Mouse (Mus musculus): ENCODE measurements around the gene Prl7c1. TPM values are rescaled to one million over a fixed set of nuclear protein-coding genes. Genes with fewer than 3 reads are reported as not detected.
"Not testable (repeated sequence)": the region's sequence is repeated elsewhere in the genome, so short reads cannot be mapped to it uniquely, and the experiment has no call there.

Gene Prl7c1
- polyA plus RNA-seq (2014; fragmentation: Nextera tagmentation; extraction: Ambion mirVana), result not detected in 2 replicates

GRCm38 (mm10) chr13:27780704-27781103, at the start of gene Prl7c1:
TSS of gene Prl7c1 (minus strand) at chr13:27780804.
- not testable (repeated sequence) for H3K9me3 ChIP-seq (ENCODE audit: control insufficient read depth, low read length); H3K4me3 ChIP-seq (ENCODE audit: low read depth, low read length); H3K4me1 ChIP-seq (ENCODE audit: control insufficient read depth, insufficient read depth, low read length); H3K27me3 ChIP-seq (ENCODE audit: control insufficient read depth, insufficient read depth, low read length); H3K4me2 ChIP-seq (ENCODE audit: low read depth, severe bottlenecking); H3K9ac ChIP-seq (ENCODE audit: low read length); H3K36me3 ChIP-seq (ENCODE audit: control insufficient read depth, insufficient read depth, low read length); DNase-seq (ENCODE audit: low spot score); H3K27ac ChIP-seq (replicated peaks; ENCODE audit: low read depth, low read length); ATAC-seq (ENCODE audit: insufficient number of reproducible peaks, low FRiP score, low TSS enrichment, low read depth)
- 95% methylated on average over 2 of the region's 3 CpGs for WGBS

- Histone ChIP-seq H3K4me2 (ENCODE audit: low read depth, severe bottlenecking) (no peak overlapping the region), H3K4me1 (ENCODE audit: control insufficient read depth, insufficient read depth, low read length) (no peaks in the 10 kb centered on the region), H3K9me3 (ENCODE audit: control insufficient read depth, low read length) (no peaks in the 10 kb centered on the region), H3K27me3 (ENCODE audit: control insufficient read depth, insufficient read depth, low read length) (no peaks in the 10 kb centered on the region), H3K9ac (ENCODE audit: low read length) (no peak overlapping the region), H3K27ac (replicated peaks; ENCODE audit: low read depth, low read length) (no peak overlapping the region), H3K4me3 (ENCODE audit: low read depth, low read length) (no peak overlapping the region), H3K36me3 (ENCODE audit: control insufficient read depth, insufficient read depth, low read length) (no peaks in the 10 kb centered on the region)
- ATAC-seq (ENCODE audit: insufficient number of reproducible peaks, low FRiP score, low TSS enrichment, low read depth) (no peak), DNase-seq (ENCODE audit: low spot score) (no peak)
- WGBS, result 75% methylated on average over 1 of the region's 1 CpGs
Observed at GRCm38 (mm10) chr13:27802765-27803164, 22.2 kb upstream of the Prl7c1 start.

GRCm38 (mm10) chr13:27801354-27801753, 20.8 kb upstream of the Prl7c1 start, which contains the start of gene Prl2a1:
TSS of gene Prl2a1 (plus strand) at chr13:27801654.
- Histone ChIP-seq H3K4me2 (ENCODE audit: low read depth, severe bottlenecking) (no peak within 1 kb of the TSS), H3K9me3 (ENCODE audit: control insufficient read depth, low read length) (no peaks in the 10 kb centered on the region), H3K27me3 (ENCODE audit: control insufficient read depth, insufficient read depth, low read length) (no peaks in the 10 kb centered on the region), H3K4me1 (ENCODE audit: control insufficient read depth, insufficient read depth, low read length) (no peaks in the 10 kb centered on the region), H3K27ac (replicated peaks; ENCODE audit: low read depth, low read length) (no peak within 1 kb of the TSS), H3K36me3 (ENCODE audit: control insufficient read depth, insufficient read depth, low read length) (no peaks in the 10 kb centered on the region), H3K4me3 (ENCODE audit: low read depth, low read length) (no peak within 1 kb of the TSS), H3K9ac (ENCODE audit: low read length) (no peak within 1 kb of the TSS)
- DNase-seq (ENCODE audit: low spot score) (no peak), ATAC-seq (ENCODE audit: insufficient number of reproducible peaks, low FRiP score, low TSS enrichment, low read depth) (no peak)
- 100% methylated on average over 1 of the region's 1 CpGs for WGBS

- H3K4me1 ChIP-seq (ENCODE audit: control insufficient read depth, insufficient read depth, low read length), result no peaks in the 10 kb centered on the region
- H3K36me3 ChIP-seq (ENCODE audit: control insufficient read depth, insufficient read depth, low read length), result no peaks in the 10 kb centered on the region
Observed at GRCm38 (mm10) chr13:27799303-27799702, 18.7 kb upstream of the Prl7c1 start.

GRCm38 (mm10) chr13:27734512-27735186, 46.0 kb downstream of the Prl7c1 start:
- Histone ChIP-seq H3K4me3 (ENCODE audit: low read depth, low read length) (no peak overlapping the region), H3K9ac (ENCODE audit: low read length) (no peak overlapping the region), H3K27ac (replicated peaks; ENCODE audit: low read depth, low read length) (no peak overlapping the region), H3K27me3 (ENCODE audit: control insufficient read depth, insufficient read depth, low read length) (no peaks in the 10 kb centered on the region), H3K9me3 (ENCODE audit: control insufficient read depth, low read length) (no peaks in the 10 kb centered on the region), H3K4me2 (ENCODE audit: low read depth, severe bottlenecking) (no peak overlapping the region), H3K36me3 (ENCODE audit: control insufficient read depth, insufficient read depth, low read length) (no peaks in the 10 kb centered on the region), H3K4me1 (ENCODE audit: control insufficient read depth, insufficient read depth, low read length) (no peaks in the 10 kb centered on the region)
- DNase-seq (ENCODE audit: low spot score) (no peak), ATAC-seq (ENCODE audit: insufficient number of reproducible peaks, low FRiP score, low TSS enrichment, low read depth) (no peak)
- 92% methylated on average over 10 of the region's 10 CpGs for WGBS

More at GRCm38 (mm10) chr13:27799303-27799702, 18.7 kb upstream of the Prl7c1 start:
- DNase-seq (ENCODE audit: low spot score) (no peak), ATAC-seq (ENCODE audit: insufficient number of reproducible peaks, low FRiP score, low TSS enrichment, low read depth) (no peak)
- H3K9ac ChIP-seq (ENCODE audit: low read length), result no peak overlapping the region
- H3K4me2 ChIP-seq (ENCODE audit: low read depth, severe bottlenecking), result no peak overlapping the region
- no peak overlapping the region for H3K4me3 ChIP-seq (ENCODE audit: low read depth, low read length)
- H3K9me3 ChIP-seq (ENCODE audit: control insufficient read depth, low read length), result no peaks in the 10 kb centered on the region
- WGBS, result 88% methylated on average over 4 of the region's 4 CpGs
- H3K27ac ChIP-seq (replicated peaks; ENCODE audit: low read depth, low read length), result no peak overlapping the region
- no peaks in the 10 kb centered on the region for H3K27me3 ChIP-seq (ENCODE audit: control insufficient read depth, insufficient read depth, low read length)

GRCm38 (mm10) chr13:27730286-27730959, 50.2 kb downstream of the Prl7c1 start:
- WGBS, result 82% methylated on average over 5 of the region's 5 CpGs
- H3K27me3 ChIP-seq (ENCODE audit: control insufficient read depth, insufficient read depth, low read length); H3K27ac ChIP-seq (replicated peaks; ENCODE audit: low read depth, low read length); H3K4me2 ChIP-seq (ENCODE audit: low read depth, severe bottlenecking); H3K36me3 ChIP-seq (ENCODE audit: control insufficient read depth, insufficient read depth, low read length); H3K4me1 ChIP-seq (ENCODE audit: control insufficient read depth, insufficient read depth, low read length); H3K9ac ChIP-seq (ENCODE audit: low read length); H3K9me3 ChIP-seq (ENCODE audit: control insufficient read depth, low read length); H3K4me3 ChIP-seq (ENCODE audit: low read depth, low read length); DNase-seq (ENCODE audit: low spot score); ATAC-seq (ENCODE audit: insufficient number of reproducible peaks, low FRiP score, low TSS enrichment, low read depth): not testable (repeated sequence)

GRCm38 (mm10) chr13:27725057-27725456, 55.5 kb downstream of the Prl7c1 start:
- ATAC-seq (ENCODE audit: insufficient number of reproducible peaks, low FRiP score, low TSS enrichment, low read depth); H3K4me3 ChIP-seq (ENCODE audit: low read depth, low read length); DNase-seq (ENCODE audit: low spot score); H3K4me2 ChIP-seq (ENCODE audit: low read depth, severe bottlenecking); H3K9me3 ChIP-seq (ENCODE audit: control insufficient read depth, low read length); H3K36me3 ChIP-seq (ENCODE audit: control insufficient read depth, insufficient read depth, low read length); H3K27me3 ChIP-seq (ENCODE audit: control insufficient read depth, insufficient read depth, low read length); H3K4me1 ChIP-seq (ENCODE audit: control insufficient read depth, insufficient read depth, low read length); H3K27ac ChIP-seq (replicated peaks; ENCODE audit: low read depth, low read length); H3K9ac ChIP-seq (ENCODE audit: low read length): not testable (repeated sequence)
- 90% methylated on average over 3 of the region's 3 CpGs for WGBS
